Mouse (Mus musculus): ENCODE results near the gene Asic3.

DNA sequence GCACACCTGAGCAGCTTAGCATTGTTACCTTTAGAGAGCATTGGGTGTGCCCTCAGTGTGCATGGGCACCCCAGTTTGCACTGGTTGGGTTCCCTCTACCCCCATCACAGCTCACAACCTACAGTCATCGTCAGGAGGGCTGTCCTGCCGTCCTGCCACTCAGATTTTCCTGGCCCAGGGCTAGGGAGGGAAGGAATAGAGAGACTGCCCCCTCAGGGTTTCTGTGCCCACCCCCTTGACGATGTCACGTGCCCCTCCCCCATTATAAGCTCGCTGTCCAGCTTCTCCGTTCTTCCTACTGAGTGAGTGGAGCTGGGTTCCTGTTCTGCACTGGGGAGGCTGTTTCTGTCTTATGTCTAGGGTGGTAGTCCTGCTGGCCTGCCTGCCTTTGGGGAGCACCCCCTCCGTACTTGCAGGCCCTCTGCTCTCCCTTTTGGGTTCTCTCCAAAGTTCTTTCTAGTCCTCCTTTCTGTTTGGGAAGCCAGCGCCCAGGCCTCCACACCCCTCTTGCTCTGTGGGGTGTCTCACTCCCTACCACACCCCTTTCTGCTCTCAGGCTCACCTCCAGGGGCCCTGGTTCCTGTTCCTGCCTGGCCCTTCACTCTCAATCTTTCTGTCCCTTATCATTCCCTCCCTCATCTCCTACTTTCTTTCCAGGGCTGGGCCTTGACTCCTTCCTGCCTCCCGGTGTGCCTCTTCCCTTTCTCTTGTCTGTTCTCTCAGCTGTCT is 13.5 kb downstream of the Asic3 start:
- TF ChIP-seq CTCF (IDR thresholded peaks at IDR 0.05; ENCODE audit: control insufficient read depth, insufficient read depth, low read length), result no peak
- no peak for TF ChIP-seq POLR2A (IDR thresholded peaks at IDR 0.05; ENCODE audit: borderline replicate concordance, control insufficient read depth, low read depth, low read length)

Measured in bone marrow, adult 2 months (tissue).